Mouse (Mus musculus): ENCODE data around the gene Casc1. TPM values are rescaled to one million over a fixed set of nuclear protein-coding genes. Genes with fewer than 3 reads are reported as not detected.
A peak's percentile ranks its signal among the peaks of the same experiment; 100 is the strongest.

Casc1 gene
- polyA plus RNA-seq (2012; rRNA removed) (0.93 and 1.00 TPM in 2 replicates), polyA plus RNA-seq (2014; fragmentation: Nextera tagmentation; extraction: Ambion mirVana) (0.29 and 0.41 TPM in 2 replicates)

DNA sequence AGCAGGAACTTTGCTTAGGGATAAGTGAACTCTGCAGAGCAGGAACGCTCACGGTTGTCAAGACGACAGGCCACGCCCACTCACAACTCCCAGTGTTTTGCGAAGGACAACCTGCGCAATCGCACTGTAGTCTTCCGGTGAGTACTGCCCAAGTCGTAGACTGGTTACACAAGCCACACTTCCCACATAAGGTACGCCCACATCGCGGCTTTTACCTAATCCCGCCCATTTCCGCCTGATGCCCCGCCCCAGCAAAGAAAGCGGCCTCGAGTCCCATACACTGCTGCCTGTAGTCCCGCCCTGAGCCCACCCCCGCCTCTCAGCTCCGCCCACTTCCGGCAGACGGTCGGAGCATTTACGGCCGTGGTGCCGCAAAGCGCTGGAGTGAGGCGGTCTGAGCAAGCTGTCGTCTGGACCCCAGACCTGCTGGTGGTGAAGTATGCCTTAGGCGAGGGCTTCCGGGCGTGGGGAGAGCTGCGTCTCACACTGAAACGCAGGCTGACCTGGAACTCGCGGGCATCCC is at the start of gene Casc1, which contains the start of gene Etfrf1:
Casc1 (minus strand) TSS at position 190 of the 523 bp plus-strand sequence.
Etfrf1 (plus strand) TSS at position 319 of the 523 bp plus-strand sequence.
- H3K4me1 ChIP-seq (ENCODE audit: control insufficient read depth, insufficient read depth, low read length) = 0 out of 2 replicates have a peak, but pooled peaks cover 3% of the 10 kb centered on the region
- no peaks in the 10 kb centered on the region for H3K9me3 ChIP-seq (ENCODE audit: control insufficient read depth, low read length)
- TF ChIP-seq POLR2A (IDR thresholded peaks at IDR 0.05; ENCODE audit: borderline replicate concordance, extremely low read depth, insufficient read depth, insufficient read length) = peak; percentile 96; the same call in 1 of the 2 replicates
- ATAC-seq (ENCODE audit: low FRiP score, low read depth) (peak; percentile 99), DNase-seq (ENCODE audit: low spot score) (peak; percentile 100)
- H3K27me3 ChIP-seq (ENCODE audit: control insufficient read depth, insufficient read depth, low read length) = no peaks in the 10 kb centered on the region
- H3K27ac ChIP-seq (replicated peaks; ENCODE audit: low read depth, low read length) = peak within 1 kb of the TSS; percentile 95
- no peaks in the 10 kb centered on the region for H3K36me3 ChIP-seq (ENCODE audit: control insufficient read depth, insufficient read depth, low read length)
- H3K9ac ChIP-seq (ENCODE audit: low read depth, low read length, severe bottlenecking) = peak within 1 kb of the TSS; percentile 86
- H3K4me2 ChIP-seq (replicated peaks; ENCODE audit: low read depth, low read length, severe bottlenecking) = peak within 1 kb of the TSS; percentile 68
- peak within 1 kb of the TSS; percentile 73 for H3K4me3 ChIP-seq (replicated peaks; ENCODE audit: low read length)
- WGBS = under 1% methylated on average over 35 of the region's 36 CpGs

DNA sequence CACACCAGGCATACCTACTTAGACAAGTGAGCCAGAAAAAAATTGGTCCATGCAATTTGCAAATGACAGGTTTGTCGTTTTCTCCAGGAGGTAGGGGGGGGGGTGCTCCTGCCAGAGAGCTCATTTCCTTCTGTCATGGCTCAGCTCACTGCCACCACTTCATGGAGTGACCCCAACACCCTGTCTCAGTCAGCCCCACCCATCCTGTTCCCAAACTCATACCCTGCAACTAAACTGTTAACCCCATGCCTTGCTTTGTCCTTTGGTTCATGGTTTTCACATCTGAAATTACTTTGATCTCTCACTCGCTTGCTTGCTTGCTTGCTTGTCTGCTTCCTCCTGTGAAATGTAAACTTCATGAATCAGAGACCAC is 45.9 kb upstream of the Casc1 start:
- H3K4me2 ChIP-seq (replicated peaks; ENCODE audit: low read depth, low read length, severe bottlenecking) = no peak overlapping the region
- H3K9ac ChIP-seq (ENCODE audit: low read depth, low read length, severe bottlenecking) = no peak overlapping the region
- DNase-seq (ENCODE audit: low spot score) = no peak
- H3K27ac ChIP-seq (replicated peaks; ENCODE audit: low read depth, low read length) = no peak overlapping the region
- 20% methylated on average over 2 of the region's 2 CpGs for WGBS
- no peak overlapping the region for H3K4me3 ChIP-seq (replicated peaks; ENCODE audit: low read length)
- no peaks in the 10 kb centered on the region for H3K36me3 ChIP-seq (ENCODE audit: control insufficient read depth, insufficient read depth, low read length)
- no peak for TF ChIP-seq POLR2A (IDR thresholded peaks at IDR 0.05; ENCODE audit: borderline replicate concordance, extremely low read depth, insufficient read depth, insufficient read length)
- H3K9me3 ChIP-seq (ENCODE audit: control insufficient read depth, low read length) = no peaks in the 10 kb centered on the region
- H3K27me3 ChIP-seq (ENCODE audit: control insufficient read depth, insufficient read depth, low read length) = no peaks in the 10 kb centered on the region
- ATAC-seq (ENCODE audit: low FRiP score, low read depth) = no peak
- peaks cover 17% of the 10 kb centered on the region for H3K4me1 ChIP-seq (ENCODE audit: control insufficient read depth, insufficient read depth, low read length)

DNA sequence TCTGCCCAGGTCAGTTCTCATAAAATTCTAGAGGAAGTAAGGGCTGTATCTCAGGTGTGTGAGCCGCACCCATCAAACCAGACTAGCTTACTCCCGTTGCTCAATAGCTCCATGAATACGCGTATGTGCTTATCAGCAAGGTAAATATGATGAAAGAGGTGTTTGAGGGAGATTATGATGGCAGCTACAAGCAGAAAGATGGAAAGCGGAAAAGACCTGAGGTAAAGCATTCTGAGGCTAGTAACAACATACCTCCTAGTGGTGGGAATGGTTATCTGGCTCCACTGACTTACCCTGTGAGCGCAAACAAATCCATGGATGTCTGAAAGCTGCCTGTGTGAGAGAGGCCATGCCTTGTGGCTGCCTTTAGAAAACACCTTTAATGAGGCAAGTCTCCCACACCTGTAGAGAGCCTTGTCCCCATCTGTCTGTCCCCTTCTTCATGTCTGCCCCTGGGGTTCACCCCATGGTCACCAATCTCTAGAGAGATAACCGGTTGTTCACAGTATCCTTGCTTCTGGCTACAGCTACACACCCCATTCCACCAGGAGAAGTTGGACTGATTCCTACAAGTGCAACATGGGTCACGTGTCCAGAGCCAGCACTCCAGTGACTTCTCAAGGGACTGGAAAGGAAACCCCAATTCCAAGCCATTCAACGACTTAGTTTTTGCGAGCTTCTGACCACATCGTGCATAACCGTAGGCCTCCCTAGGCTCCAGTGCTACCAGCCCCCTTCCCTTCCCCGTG is 45.3 kb upstream of the Casc1 start:
- Histone ChIP-seq H3K9me3 (ENCODE audit: control insufficient read depth, low read length) (no peaks in the 10 kb centered on the region), H3K4me1 (ENCODE audit: control insufficient read depth, insufficient read depth, low read length) (peaks cover 17% of the 10 kb centered on the region), H3K4me2 (replicated peaks; ENCODE audit: low read depth, low read length, severe bottlenecking) (no peak overlapping the region), H3K27me3 (ENCODE audit: control insufficient read depth, insufficient read depth, low read length) (no peaks in the 10 kb centered on the region), H3K9ac (ENCODE audit: low read depth, low read length, severe bottlenecking) (no peak overlapping the region), H3K36me3 (ENCODE audit: control insufficient read depth, insufficient read depth, low read length) (no peaks in the 10 kb centered on the region), H3K27ac (replicated peaks; ENCODE audit: low read depth, low read length) (no peak overlapping the region), H3K4me3 (replicated peaks; ENCODE audit: low read length) (no peak overlapping the region)
- ATAC-seq (ENCODE audit: low FRiP score, low read depth) (0 out of 2 replicates have a peak, but pooled peaks have one; percentile 28), DNase-seq (ENCODE audit: low spot score) (no peak)
- WGBS = 58% methylated on average over 13 of the region's 13 CpGs
- TF ChIP-seq POLR2A (IDR thresholded peaks at IDR 0.05; ENCODE audit: borderline replicate concordance, extremely low read depth, insufficient read depth, insufficient read length) = no peak

DNA sequence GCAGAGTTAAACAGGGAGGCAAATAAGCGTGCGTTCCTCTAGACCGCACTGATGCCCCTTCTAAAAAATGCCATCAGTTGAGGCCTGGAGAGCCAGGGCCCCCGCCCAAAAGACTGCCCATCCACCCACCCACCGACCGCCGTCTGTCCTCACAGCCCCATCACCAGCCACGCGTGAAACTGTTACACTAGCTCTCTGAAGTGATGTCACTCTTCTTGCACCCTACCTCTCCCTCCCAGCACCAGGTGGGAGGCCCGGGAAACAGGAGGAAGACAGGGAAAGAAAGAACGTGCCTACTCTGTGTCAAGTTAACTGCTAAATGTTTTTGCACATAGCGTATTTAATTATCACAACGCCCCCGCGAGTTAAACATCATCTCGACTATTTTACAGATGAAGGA is 40.0 kb upstream of the Casc1 start:
- H3K4me2 ChIP-seq (replicated peaks; ENCODE audit: low read depth, low read length, severe bottlenecking) = peak overlapping the region; percentile 77
- peak overlapping the region; percentile 92 for H3K9ac ChIP-seq (ENCODE audit: low read depth, low read length, severe bottlenecking)
- peak overlapping the region; percentile 88 for H3K27ac ChIP-seq (replicated peaks; ENCODE audit: low read depth, low read length)
- H3K4me3 ChIP-seq (replicated peaks; ENCODE audit: low read length) = peak overlapping the region; percentile 95
- peaks cover 5% of the 10 kb centered on the region; the same call in 1 of the 2 replicates for H3K36me3 ChIP-seq (ENCODE audit: control insufficient read depth, insufficient read depth, low read length)
- peaks cover 18% of the 10 kb centered on the region for H3K4me1 ChIP-seq (ENCODE audit: control insufficient read depth, insufficient read depth, low read length)
- 10% methylated on average over 16 of the region's 16 CpGs for WGBS
- ATAC-seq (ENCODE audit: low FRiP score, low read depth) (no peak), DNase-seq (ENCODE audit: low spot score) (no peak)
- H3K9me3 ChIP-seq (ENCODE audit: control insufficient read depth, low read length) = no peaks in the 10 kb centered on the region
- TF ChIP-seq POLR2A (IDR thresholded peaks at IDR 0.05; ENCODE audit: borderline replicate concordance, extremely low read depth, insufficient read depth, insufficient read length) = no peak
- no peaks in the 10 kb centered on the region for H3K27me3 ChIP-seq (ENCODE audit: control insufficient read depth, insufficient read depth, low read length)

DNA sequence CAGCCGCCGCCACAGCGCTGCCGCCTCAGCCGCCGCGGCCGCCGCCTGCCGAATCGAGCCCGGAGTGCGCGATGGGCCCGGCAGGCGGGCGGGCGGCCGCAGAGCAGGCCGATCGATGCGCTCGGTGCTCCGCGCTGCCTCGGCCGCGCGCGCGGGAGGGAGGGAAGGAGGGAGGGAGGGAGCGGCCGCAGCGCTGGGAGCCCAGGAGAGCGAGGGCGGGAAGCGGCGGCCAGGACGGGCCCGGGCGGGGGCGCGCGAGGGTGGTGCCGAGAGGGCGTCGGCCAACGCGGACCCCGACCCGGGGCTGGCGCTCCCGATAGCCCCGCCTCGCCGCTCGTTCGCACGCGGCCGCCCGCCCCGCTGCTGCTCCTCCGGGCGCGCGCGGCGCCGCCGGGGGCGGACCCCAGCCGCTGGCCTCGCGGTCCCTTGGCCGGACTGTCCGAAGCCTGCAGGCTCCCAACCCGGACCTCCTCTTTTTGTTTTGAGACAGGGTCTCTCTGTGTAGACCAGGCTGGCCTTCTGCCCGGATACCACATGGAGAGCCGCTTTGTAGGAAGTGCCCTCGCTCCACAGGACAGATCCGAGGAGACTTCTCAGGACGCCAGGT is 39.5 kb upstream of the Casc1 start, which contains the start of gene Kras:
Kras (minus strand) TSS at position 55 of the 607 bp plus-strand sequence.
- Histone ChIP-seq H3K9me3 (ENCODE audit: control insufficient read depth, low read length) (no peaks in the 10 kb centered on the region), H3K4me1 (ENCODE audit: control insufficient read depth, insufficient read depth, low read length) (peaks cover 17% of the 10 kb centered on the region), H3K27ac (replicated peaks; ENCODE audit: low read depth, low read length) (peak within 1 kb of the TSS; percentile 88), H3K36me3 (ENCODE audit: control insufficient read depth, insufficient read depth, low read length) (peaks cover 5% of the 10 kb centered on the region; the same call in 1 of the 2 replicates), H3K9ac (ENCODE audit: low read depth, low read length, severe bottlenecking) (peak within 1 kb of the TSS; percentile 92), H3K4me2 (replicated peaks; ENCODE audit: low read depth, low read length, severe bottlenecking) (peak within 1 kb of the TSS; percentile 77), H3K27me3 (ENCODE audit: control insufficient read depth, insufficient read depth, low read length) (no peaks in the 10 kb centered on the region), H3K4me3 (replicated peaks; ENCODE audit: low read length) (peak within 1 kb of the TSS; percentile 95)
- peak; percentile 47; the same call in 1 of the 2 replicates for TF ChIP-seq POLR2A (IDR thresholded peaks at IDR 0.05; ENCODE audit: borderline replicate concordance, extremely low read depth, insufficient read depth, insufficient read length)
- ATAC-seq (ENCODE audit: low FRiP score, low read depth) (peak; percentile 92), DNase-seq (ENCODE audit: low spot score) (peak; percentile 92)
- WGBS = under 1% methylated on average over 29 of the region's 83 CpGs
